Mouse (Mus musculus) kidney, adult 2 months (tissue): ENCODE results near the gene Hkdc1.

ENCODE experiments used
- CTCF ChIP-seq: fragments of 200-500 bp; conservative IDR thresholded peaks from 2 replicates; pipeline ENCODE4 v1.5.1; 2011; ENCODE audit warnings: low read depth, mild to moderate bottlenecking, control low read depth, low read length, moderate library complexity, mixed read lengths; ENCODE audit not compliant: insufficient read depth, insufficient read length
- POLR2A ChIP-seq: fragments of 200-500 bp; IDR thresholded peaks from one replicate; pipeline ENCODE4 v1.6.1; 2011; ENCODE audit warnings: low read depth, low read length, control low read depth

DNA sequence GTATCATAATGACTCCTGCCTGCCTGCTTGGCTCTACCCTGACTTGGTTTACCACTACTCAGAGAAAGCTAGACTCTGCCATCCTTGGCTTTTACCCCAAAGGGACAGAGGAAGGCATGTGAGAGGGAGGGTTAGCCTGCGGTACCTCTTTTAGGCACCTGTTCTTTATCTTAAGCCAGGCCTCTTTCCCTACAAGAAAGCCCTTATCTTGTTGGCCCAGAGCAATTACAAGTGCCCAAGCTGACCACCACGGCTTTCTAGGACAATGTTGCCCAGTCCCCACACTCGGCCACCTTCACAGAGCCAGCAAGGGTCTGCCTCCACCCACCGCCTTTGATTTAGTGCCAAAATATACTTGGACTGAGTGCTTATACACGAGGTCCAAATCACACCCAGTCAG is 77.1 kb downstream of the Hkdc1 start:
- no peak for TF ChIP-seq POLR2A
- TF ChIP-seq CTCF, result no peak
